Mouse (Mus musculus): ENCODE data around the gene Nrd1. TPM values are rescaled to one million over a fixed set of nuclear protein-coding genes. Genes with fewer than 3 reads are reported as not detected.

The Nrd1 gene
- polyA plus RNA-seq, 1 experiment, result 161 TPM

GRCm38 (mm10) chr4:109014091-109014490, 13.6 kb downstream of the Nrd1 start:
- no peak overlapping the region for H3K4me3 ChIP-seq (ENCODE audit: insufficient read depth, low read depth, low read length)
- H3K27ac ChIP-seq (ENCODE audit: insufficient read depth, low read depth, low read length), result no peak overlapping the region
- H3K4me1 ChIP-seq (ENCODE audit: control insufficient read depth, insufficient read depth, low read length), result peaks cover 3% of the 10 kb centered on the region; the same call in 1 of the 2 replicates
- no peak for TF ChIP-seq POLR2A (IDR thresholded peaks at IDR 0.05; ENCODE audit: insufficient read depth, low read depth, low read length)
- no peak for TF ChIP-seq CTCF (IDR thresholded peaks at IDR 0.05; ENCODE audit: insufficient read depth, low read depth, low read length)
- 94% methylated on average over 4 of the region's 4 CpGs for WGBS

DNA sequence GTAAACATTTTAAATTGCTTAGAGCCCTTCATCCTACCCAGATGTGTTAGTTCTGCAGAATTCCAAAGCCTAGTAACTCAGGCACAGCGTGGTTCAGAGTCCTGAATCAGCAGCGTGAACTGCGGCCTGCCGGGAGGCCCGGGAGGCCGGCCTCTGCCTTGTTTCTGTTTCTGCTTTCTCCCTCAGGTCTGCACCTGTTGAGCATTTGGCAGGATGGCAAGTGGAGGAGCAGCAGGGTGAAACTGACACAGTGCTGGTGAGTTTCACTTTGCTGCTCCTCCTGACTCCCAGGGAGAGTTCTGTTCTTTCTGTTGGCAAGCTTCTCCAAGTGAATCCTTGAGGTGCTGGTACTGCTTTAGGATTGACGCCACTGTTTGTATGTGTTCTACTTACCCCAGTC, 17.0 kb downstream of the Nrd1 start:
- no peak overlapping the region for H3K4me3 ChIP-seq (ENCODE audit: insufficient read depth, low read depth, low read length)
- 65% methylated on average over 7 of the region's 7 CpGs for WGBS
- H3K4me1 ChIP-seq (ENCODE audit: control insufficient read depth, insufficient read depth, low read length), result peaks cover 3% of the 10 kb centered on the region; the same call in 1 of the 2 replicates
- TF ChIP-seq POLR2A (IDR thresholded peaks at IDR 0.05; ENCODE audit: insufficient read depth, low read depth, low read length), result no peak
- H3K27ac ChIP-seq (ENCODE audit: insufficient read depth, low read depth, low read length), result no peak overlapping the region

GRCm38 (mm10) chr4:109019301-109019700, 18.8 kb downstream of the Nrd1 start:
- WGBS, result 49% methylated on average over 4 of the region's 4 CpGs
- TF ChIP-seq POLR2A (IDR thresholded peaks at IDR 0.05; ENCODE audit: insufficient read depth, low read depth, low read length) (no peak), CTCF (IDR thresholded peaks at IDR 0.05; ENCODE audit: insufficient read depth, low read depth, low read length) (no peak)
- H3K4me1 ChIP-seq (ENCODE audit: control insufficient read depth, insufficient read depth, low read length), result peaks cover 3% of the 10 kb centered on the region; the same call in 1 of the 2 replicates
- no peak overlapping the region for H3K4me3 ChIP-seq (ENCODE audit: insufficient read depth, low read depth, low read length)
- no peak overlapping the region for H3K27ac ChIP-seq (ENCODE audit: insufficient read depth, low read depth, low read length)

DNA sequence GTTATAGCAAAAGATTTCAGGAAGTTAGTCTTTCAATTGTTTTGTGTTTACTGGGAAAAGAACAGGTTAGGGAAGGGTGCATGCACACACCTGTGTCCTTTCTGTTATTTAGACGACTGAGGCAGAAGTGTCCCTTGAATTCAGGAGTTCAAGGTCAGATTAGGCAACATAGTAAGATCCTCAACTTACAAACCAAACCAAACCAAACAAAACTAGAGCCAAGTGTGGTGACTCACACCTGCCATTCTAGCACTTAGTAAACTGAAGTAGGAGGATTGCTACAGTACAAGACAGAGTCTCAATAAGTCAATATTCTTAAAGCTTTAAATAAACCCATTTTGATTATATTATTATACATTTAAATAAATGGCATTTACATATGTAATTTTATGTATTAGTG, 21.5 kb downstream of the Nrd1 start:
- H3K4me3 ChIP-seq (ENCODE audit: insufficient read depth, low read depth, low read length), result no peak overlapping the region
- TF ChIP-seq POLR2A (IDR thresholded peaks at IDR 0.05; ENCODE audit: insufficient read depth, low read depth, low read length), result no peak
- no peak for TF ChIP-seq CTCF (IDR thresholded peaks at IDR 0.05; ENCODE audit: insufficient read depth, low read depth, low read length)
- WGBS, result 82% methylated on average over 1 of the region's 1 CpGs

GRCm38 (mm10) chr4:109025061-109025460, 24.6 kb downstream of the Nrd1 start:
- TF ChIP-seq CTCF (IDR thresholded peaks at IDR 0.05; ENCODE audit: insufficient read depth, low read depth, low read length) (no peak), POLR2A (IDR thresholded peaks at IDR 0.05; ENCODE audit: insufficient read depth, low read depth, low read length) (no peak)
- no peak overlapping the region for H3K4me3 ChIP-seq (ENCODE audit: insufficient read depth, low read depth, low read length)
- 69% methylated on average over 3 of the region's 3 CpGs for WGBS

More for the DNA sequence above, 21.5 kb downstream of the Nrd1 start:
- Histone ChIP-seq H3K27ac (ENCODE audit: insufficient read depth, low read depth, low read length) (no peak overlapping the region), H3K4me1 (ENCODE audit: control insufficient read depth, insufficient read depth, low read length) (peaks cover 3% of the 10 kb centered on the region; the same call in 1 of the 2 replicates)

DNA sequence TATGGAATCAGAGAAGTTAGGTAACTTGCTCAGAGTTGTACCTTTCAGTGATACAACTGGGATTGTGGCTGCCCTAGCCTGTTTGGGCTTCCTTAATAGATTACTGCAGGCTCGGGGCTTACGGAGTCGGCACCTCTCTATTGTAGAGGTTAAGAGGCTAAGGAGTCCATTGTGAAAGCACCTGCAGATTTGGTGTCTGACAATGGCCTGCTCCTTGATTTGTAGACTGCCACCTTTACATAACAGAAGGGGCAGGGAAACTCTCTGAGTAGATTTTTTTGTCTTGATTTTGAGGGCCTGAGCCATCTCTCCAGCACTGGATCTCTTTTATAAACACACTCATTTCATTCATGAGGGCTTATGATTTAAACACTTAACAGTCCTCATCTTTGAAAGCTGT, 26.1 kb downstream of the Nrd1 start:
- 57% methylated on average over 3 of the region's 3 CpGs for WGBS
- Histone ChIP-seq H3K4me3 (ENCODE audit: insufficient read depth, low read depth, low read length) (no peak overlapping the region), H3K27ac (ENCODE audit: insufficient read depth, low read depth, low read length) (no peak overlapping the region), H3K4me1 (ENCODE audit: control insufficient read depth, insufficient read depth, low read length) (no peaks in the 10 kb centered on the region)
- TF ChIP-seq CTCF (IDR thresholded peaks at IDR 0.05; ENCODE audit: insufficient read depth, low read depth, low read length) (no peak), POLR2A (IDR thresholded peaks at IDR 0.05; ENCODE audit: insufficient read depth, low read depth, low read length) (no peak)

More at GRCm38 (mm10) chr4:109025061-109025460, 24.6 kb downstream of the Nrd1 start:
- no peaks in the 10 kb centered on the region for H3K4me1 ChIP-seq (ENCODE audit: control insufficient read depth, insufficient read depth, low read length)
- H3K27ac ChIP-seq (ENCODE audit: insufficient read depth, low read depth, low read length), result no peak overlapping the region

DNA sequence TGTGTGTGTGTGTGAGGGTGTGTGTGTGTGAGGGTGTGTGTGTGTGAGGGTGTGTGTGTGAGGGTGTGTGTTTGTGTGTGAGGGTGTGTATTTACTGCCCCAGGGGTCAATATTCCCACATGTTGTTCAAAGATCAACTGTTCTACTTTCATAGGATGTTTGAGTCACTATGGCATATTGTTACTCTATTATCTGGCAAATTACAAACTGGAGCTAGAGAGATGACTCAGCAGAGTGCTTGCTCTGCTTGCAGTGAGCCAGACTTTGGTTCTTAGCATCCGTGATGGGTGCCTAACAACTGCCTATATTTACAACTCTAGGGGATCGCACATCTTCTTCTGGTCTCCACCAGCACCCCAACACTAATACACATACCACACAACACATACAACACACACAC, 29.4 kb downstream of the Nrd1 start:
- WGBS, result 43% methylated on average over 2 of the region's 2 CpGs
- Histone ChIP-seq H3K4me3 (ENCODE audit: insufficient read depth, low read depth, low read length) (no peak overlapping the region), H3K27ac (ENCODE audit: insufficient read depth, low read depth, low read length) (no peak overlapping the region), H3K4me1 (ENCODE audit: control insufficient read depth, insufficient read depth, low read length) (no peaks in the 10 kb centered on the region)
- TF ChIP-seq CTCF (IDR thresholded peaks at IDR 0.05; ENCODE audit: insufficient read depth, low read depth, low read length), result no peak
- TF ChIP-seq POLR2A (IDR thresholded peaks at IDR 0.05; ENCODE audit: insufficient read depth, low read depth, low read length), result no peak

DNA sequence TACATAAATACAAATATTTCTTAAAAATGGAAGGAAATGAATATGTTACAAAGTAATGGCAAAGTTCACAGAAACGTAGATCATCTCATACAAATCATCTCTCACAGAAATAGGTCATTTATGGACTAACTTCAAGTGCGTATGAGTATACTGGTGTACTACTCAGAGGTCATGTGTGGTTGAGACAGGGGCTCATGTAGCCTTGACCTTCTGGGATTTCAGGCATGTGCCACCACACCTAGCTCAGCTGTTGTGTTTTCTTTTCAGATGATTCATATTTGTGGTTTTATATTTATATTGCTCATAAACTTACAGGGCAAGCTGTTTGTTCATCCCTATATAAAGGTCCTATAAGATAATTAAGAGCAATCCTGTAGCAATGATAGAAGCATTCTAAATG, 29.8 kb downstream of the Nrd1 start:
- Histone ChIP-seq H3K27ac (ENCODE audit: insufficient read depth, low read depth, low read length) (no peak overlapping the region), H3K4me3 (ENCODE audit: insufficient read depth, low read depth, low read length) (no peak overlapping the region), H3K4me1 (ENCODE audit: control insufficient read depth, insufficient read depth, low read length) (no peaks in the 10 kb centered on the region)
- 98% methylated on average over 2 of the region's 2 CpGs for WGBS
- TF ChIP-seq POLR2A (IDR thresholded peaks at IDR 0.05; ENCODE audit: insufficient read depth, low read depth, low read length) (no peak), CTCF (IDR thresholded peaks at IDR 0.05; ENCODE audit: insufficient read depth, low read depth, low read length) (no peak)

- Histone ChIP-seq H3K27ac (ENCODE audit: insufficient read depth, low read depth, low read length) (no peak overlapping the region), H3K4me3 (ENCODE audit: insufficient read depth, low read depth, low read length) (no peak overlapping the region), H3K4me1 (ENCODE audit: control insufficient read depth, insufficient read depth, low read length) (no peaks in the 10 kb centered on the region)
- no peak for TF ChIP-seq POLR2A (IDR thresholded peaks at IDR 0.05; ENCODE audit: insufficient read depth, low read depth, low read length)
- TF ChIP-seq CTCF (IDR thresholded peaks at IDR 0.05; ENCODE audit: insufficient read depth, low read depth, low read length), result no peak
These were observed 35.9 kb downstream of the Nrd1 start for GRCm38 (mm10) chr4:109036327-109036726.

DNA sequence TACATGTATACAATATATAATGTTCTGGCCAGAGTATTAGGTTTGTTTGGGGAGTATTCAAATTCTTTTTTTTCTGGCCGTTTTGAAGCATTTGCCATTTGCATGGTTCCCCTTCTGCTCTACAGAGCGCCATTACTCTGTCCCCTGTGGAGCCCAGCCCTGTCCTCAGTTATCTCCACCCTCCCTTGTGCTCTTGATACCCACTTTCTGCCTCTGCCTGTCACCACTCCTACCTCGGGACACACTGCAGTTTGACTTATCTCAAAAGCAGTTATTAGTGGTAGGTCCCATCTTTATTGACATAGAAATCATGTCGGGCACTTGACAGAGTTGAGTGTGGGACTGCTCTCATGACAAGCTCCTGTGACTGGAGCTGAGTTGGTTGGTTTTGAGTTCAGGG, 42.3 kb downstream of the Nrd1 start:
- Histone ChIP-seq H3K27ac (ENCODE audit: insufficient read depth, low read depth, low read length) (no peak overlapping the region), H3K4me3 (ENCODE audit: insufficient read depth, low read depth, low read length) (no peak overlapping the region), H3K4me1 (ENCODE audit: control insufficient read depth, insufficient read depth, low read length) (no peaks in the 10 kb centered on the region)
- TF ChIP-seq CTCF (IDR thresholded peaks at IDR 0.05; ENCODE audit: insufficient read depth, low read depth, low read length), result no peak
- no peak for TF ChIP-seq POLR2A (IDR thresholded peaks at IDR 0.05; ENCODE audit: insufficient read depth, low read depth, low read length)
- WGBS, result 91% methylated on average over 4 of the region's 4 CpGs

Measured in olfactory bulb, adult 2 months (tissue).